11 mouse cellular contexts compared by ENCODE assay signal in the genomic region with DNA sequence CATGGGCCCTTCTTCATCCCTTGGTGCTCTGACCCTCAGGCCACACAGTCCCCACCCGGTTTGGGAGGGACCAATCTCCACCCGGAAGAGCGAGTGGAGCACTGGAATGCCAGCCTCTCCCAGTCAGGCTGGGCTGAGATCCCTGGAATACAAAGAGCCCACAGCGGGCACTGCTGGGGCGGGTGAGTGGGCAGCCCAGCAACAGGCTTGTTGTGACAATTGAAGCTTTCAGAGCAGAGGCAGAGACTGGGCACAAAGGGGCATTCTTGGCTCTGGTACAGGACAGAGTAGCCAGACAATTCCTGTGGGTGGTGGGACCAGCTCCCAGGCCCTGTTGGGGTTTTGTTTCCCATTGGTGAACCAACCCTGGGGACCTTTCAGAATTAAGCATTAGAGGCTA. TPM values are rescaled to one million over a fixed set of nuclear protein-coding genes. Genes with fewer than 3 reads are reported as not detected.
DNase-seq lines count a peak whose midpoint lies in the region; ATAC-seq and TF ChIP-seq lines count a peak whose summit lies in the region.
"Had no signal": no experiment of that assay in that cellular context is flagged by ENCODE, and none has a peak within 500 bp of the region (broad histone marks: within the 10 kb centered on the region; RNA-seq: fewer than 3 reads in every experiment).

No protein-coding gene starts in this region.

- no peak for TF ChIP-seq CTCF in brain, embryonic 14.5 days (IDR thresholded peaks at IDR 0.05; ENCODE audit: borderline replicate concordance, extremely low read depth, insufficient read depth, insufficient read length)
- no peak for TF ChIP-seq CTCF in hindbrain, postnatal 0 days (IDR thresholded peaks at IDR 0.05; ENCODE audit: low read depth)

- ATAC-seq in forebrain, embryonic 13.5 days = peak; percentile 89
- peak; percentile 94 for ATAC-seq in hindbrain, postnatal 0 days

- no peak overlapping the region for H3K4me3 ChIP-seq in forebrain, embryonic 13.5 days
- no peak overlapping the region for H3K4me3 ChIP-seq in forebrain, embryonic 10.5 days
- no peak overlapping the region for H3K4me3 ChIP-seq in hindbrain, postnatal 0 days (ENCODE audit: low read length)
- H3K4me3 ChIP-seq in myocyte = no peak overlapping the region
- H3K4me3 ChIP-seq: liver, embryonic 15.5 days had no signal

- TF ChIP-seq POLR2A in brain, embryonic 14.5 days (IDR thresholded peaks at IDR 0.05; ENCODE audit: borderline replicate concordance, extremely low read depth, insufficient read depth, insufficient read length, poor library complexity, severe bottlenecking) = no peak
- no peak for TF ChIP-seq POLR2A in myocyte (IDR thresholded peaks at IDR 0.05; ENCODE audit: insufficient read length, low read depth)

- H3K79me2 ChIP-seq in myocyte (ENCODE audit: control insufficient read depth, insufficient read depth) = no peaks in the 10 kb centered on the region

- WGBS in forebrain, embryonic 13.5 days = 43% methylated on average over 5 of the region's 5 CpGs
- WGBS in forebrain, embryonic 10.5 days = 83% methylated on average over 5 of the region's 5 CpGs
- 47% methylated on average over 5 of the region's 5 CpGs for WGBS in hindbrain, postnatal 0 days

- H3K9me3 ChIP-seq in forebrain, embryonic 13.5 days (replicated peaks) = no peaks in the 10 kb centered on the region
- no peaks in the 10 kb centered on the region for H3K9me3 ChIP-seq in forebrain, embryonic 10.5 days
- no peaks in the 10 kb centered on the region for H3K9me3 ChIP-seq in hindbrain, postnatal 0 days (ENCODE audit: low read length)
- H3K9me3 ChIP-seq: liver, embryonic 15.5 days had no signal

- H3K4me2 ChIP-seq in forebrain, embryonic 13.5 days = no peak overlapping the region
- no peak overlapping the region for H3K4me2 ChIP-seq in hindbrain, postnatal 0 days (ENCODE audit: low read depth, low read length)
- peak overlapping the region; percentile 56 for H3K4me2 ChIP-seq in myocyte (ENCODE audit: low read depth)
- H3K4me2 ChIP-seq: liver, embryonic 15.5 days had no signal

- no peaks in the 10 kb centered on the region for H3K36me3 ChIP-seq in forebrain, embryonic 13.5 days (ENCODE audit: poor library complexity, severe bottlenecking)
- no peaks in the 10 kb centered on the region for H3K36me3 ChIP-seq in forebrain, embryonic 10.5 days (replicated peaks)
- H3K36me3 ChIP-seq in hindbrain, postnatal 0 days (ENCODE audit: insufficient read depth, low read length) = no peaks in the 10 kb centered on the region
- no peaks in the 10 kb centered on the region for H3K36me3 ChIP-seq in myocyte (ENCODE audit: control insufficient read depth, insufficient read depth)
- H3K36me3 ChIP-seq: liver, embryonic 15.5 days had no signal

- peaks cover 29% of the 10 kb centered on the region for H3K4me1 ChIP-seq in forebrain, embryonic 13.5 days
- H3K4me1 ChIP-seq in forebrain, embryonic 10.5 days = peaks cover 22% of the 10 kb centered on the region
- peaks cover 8% of the 10 kb centered on the region; the same call in 1 of the 2 replicates for H3K4me1 ChIP-seq in hindbrain, postnatal 0 days (ENCODE audit: insufficient read depth, low read length)

- peak overlapping the region; percentile 45 for H3K27ac ChIP-seq in forebrain, embryonic 13.5 days
- no peak overlapping the region for H3K27ac ChIP-seq in forebrain, embryonic 10.5 days
- peak overlapping the region; percentile 69 for H3K27ac ChIP-seq in hindbrain, postnatal 0 days
- H3K27ac ChIP-seq: kidney, postnatal 0 days; liver, embryonic 15.5 days had no signal

- no peaks in the 10 kb centered on the region for H3K27me3 ChIP-seq in forebrain, embryonic 13.5 days
- H3K27me3 ChIP-seq in forebrain, embryonic 10.5 days (ENCODE audit: poor library complexity, severe bottlenecking) = no peaks in the 10 kb centered on the region
- no peaks in the 10 kb centered on the region for H3K27me3 ChIP-seq in hindbrain, postnatal 0 days (ENCODE audit: insufficient read depth, low read length)
- no peaks in the 10 kb centered on the region for H3K27me3 ChIP-seq in myocyte (ENCODE audit: control insufficient read depth, insufficient read depth, insufficient read length)
- H3K27me3 ChIP-seq: liver, embryonic 15.5 days had no signal

- no peak overlapping the region for H3K9ac ChIP-seq in forebrain, embryonic 13.5 days
- no peak overlapping the region for H3K9ac ChIP-seq in hindbrain, postnatal 0 days (replicated peaks; ENCODE audit: low read length)
- H3K9ac ChIP-seq: liver, embryonic 15.5 days had no signal

- no peak overlapping the region for H3ac ChIP-seq in myocyte (ENCODE audit: control insufficient read depth, insufficient read length)

- DNase-seq in forebrain, embryonic 10.5 days (ENCODE audit: extremely low spot score, low spot score) = no peak
- peak; percentile 92 for DNase-seq in brain, embryonic 14.5 days (ENCODE audit: low read depth)
- peak; percentile 79 for DNase-seq in hindbrain, postnatal 0 days (ENCODE audit: low spot score)
- DNase-seq in adipocyte (ENCODE audit: low spot score) = no peak
- DNase-seq in thymus, postnatal 25 days = no peak
- DNase-seq in gastrocnemius, postnatal 10 days = no peak
- DNase-seq: gastrocnemius, postnatal 25 days had no signal

TF ChIP-seq in myocyte, 11 proteins besides CTCF, POLR2A, EP300 and RAD21:
- no peak for TF ChIP-seq SRF (IDR thresholded peaks at IDR 0.05; ENCODE audit: control insufficient read depth, insufficient read length, low read depth)
- TF ChIP-seq REST (IDR thresholded peaks at IDR 0.05; ENCODE audit: insufficient read depth, insufficient read length) = no peak
- TF ChIP-seq TCF12 (IDR thresholded peaks at IDR 0.05; ENCODE audit: insufficient read depth, poor library complexity, severe bottlenecking) = no peak
- TF ChIP-seq MYOG (IDR thresholded peaks at IDR 0.05; ENCODE audit: control insufficient read depth in 1 of 3, insufficient read depth in 1 of 3, insufficient read length in 2 of 3, low read depth in 2 of 3) = peak in 1 of 3 experiments; percentile 72
- TF ChIP-seq MYOD1 (IDR thresholded peaks at IDR 0.05; ENCODE audit: control insufficient read depth in 1 of 3, insufficient read length in 2 of 3, low read depth in 2 of 3) = peak in 2 of 3 experiments; percentile 20 to 42

RNA-seq across cellular contexts. Expression of a gene that starts 36.6 kb away (rescaled TPM):
- polyA plus RNA-seq in forebrain, embryonic 13.5 days (2015; fragmentation: Nextera tagmentation; extraction: Ambion mirVana) = 14.2 and 18.0 TPM in 2 replicates
- polyA plus RNA-seq in forebrain, embryonic 10.5 days (2016; fragmentation: Nextera tagmentation; extraction: Ambion mirVana) = 20.3 and 21.9 TPM in 2 replicates
- polyA plus RNA-seq in brain, embryonic 14.5 days (2012; rRNA removed) = 18.6 and 19.0 TPM in 2 replicates
- total RNA-seq in hindbrain, postnatal 0 days (2014; rRNA removed) = 30.8 and 38.3 TPM in 2 replicates
- polyA plus RNA-seq in hindbrain, postnatal 0 days (2015; fragmentation: Nextera tagmentation; extraction: Ambion mirVana) = 20.4 and 21.4 TPM in 2 replicates
- 18.7 TPM for polyA plus RNA-seq in myocyte (2012; fragmentation: generic; extraction: Trizol)
- total RNA-seq in gastrocnemius, postnatal 10 days (2021) = 10 to 100 TPM; 16.4 to 19.3 TPM

RNA-seq across cellular contexts. Expression of a gene that starts 50.7 kb away (rescaled TPM):
- polyA plus RNA-seq in forebrain, embryonic 13.5 days (2015; fragmentation: Nextera tagmentation; extraction: Ambion mirVana) = 92.5 and 96.1 TPM in 2 replicates
- polyA plus RNA-seq in forebrain, embryonic 10.5 days (2016; fragmentation: Nextera tagmentation; extraction: Ambion mirVana) = 20.0 and 21.0 TPM in 2 replicates
- polyA plus RNA-seq in brain, embryonic 14.5 days (2012; rRNA removed) = 72.0 and 92.8 TPM in 2 replicates
- total RNA-seq in hindbrain, postnatal 0 days (2014; rRNA removed) = 92.9 and 97.9 TPM in 2 replicates
- polyA plus RNA-seq in hindbrain, postnatal 0 days (2015; fragmentation: Nextera tagmentation; extraction: Ambion mirVana) = 143 and 152 TPM in 2 replicates
- 3.3 TPM for polyA plus RNA-seq in myocyte (2012; fragmentation: generic; extraction: Trizol)
- under 1 TPM; 0.52 to 0.70 TPM for total RNA-seq in gastrocnemius, postnatal 10 days (2021)

RNA-seq across cellular contexts. Expression of a gene that starts 57.8 kb away (rescaled TPM):
- polyA plus RNA-seq in forebrain, embryonic 13.5 days (2015; fragmentation: Nextera tagmentation; extraction: Ambion mirVana) = not detected in 2 replicates
- polyA plus RNA-seq in forebrain, embryonic 10.5 days (2016; fragmentation: Nextera tagmentation; extraction: Ambion mirVana) = not detected in 2 replicates
- not detected in 2 replicates for polyA plus RNA-seq in brain, embryonic 14.5 days (2012; rRNA removed)
- total RNA-seq in hindbrain, postnatal 0 days (2014; rRNA removed) = not detected in 2 replicates
- 0.08 TPM in 2 replicates for polyA plus RNA-seq in hindbrain, postnatal 0 days (2015; fragmentation: Nextera tagmentation; extraction: Ambion mirVana)
- 0.05 TPM for polyA plus RNA-seq in myocyte (2012; fragmentation: generic; extraction: Trizol)
- total RNA-seq in gastrocnemius, postnatal 10 days (2021) = not detected
- total RNA-seq: gastrocnemius, postnatal 25 days had no signal
- polyA plus RNA-seq: kidney, postnatal 0 days; liver, embryonic 15.5 days had no signal

Comparison
In these comparisons a context has a peak if more than half of its experiments do, and no peak if none do; other contexts are left out.
1. DNase-seq: peak in brain, embryonic 14.5 days (single experiment) and hindbrain, postnatal 0 days (single experiment); none in forebrain, embryonic 10.5 days (single experiment), adipocyte (single experiment), thymus, postnatal 25 days (single experiment) and gastrocnemius, postnatal 10 days (single experiment).